Mouse (Mus musculus) MEL (cell line): ENCODE data around the gene Olfr877.

Source experiments
- CHD1 ChIP-seq: IDR thresholded peaks from 2 replicates; pipeline ENCODE4 v1.6.1; 2012; ENCODE audit warnings: low read depth, mild to moderate bottlenecking, inconsistent platforms, low read length, improper control_type of control experiment
- CTCF ChIP-seq, 3 experiments: IDR thresholded peaks in 2 of 3; conservative IDR thresholded peaks in 1 of 3; 2 replicates each; pipeline ENCODE4 v1.5.1; 2011 to 2012; ENCODE audit warnings: low read length in 3 of 3, low read depth in 2 of 3, mild to moderate bottlenecking in 2 of 3, improper control_type of control experiment in 1 of 3, inconsistent platforms in 1 of 3, mixed read lengths in 1 of 3, moderate library complexity in 1 of 3; ENCODE audit not compliant: control insufficient read depth in 1 of 3, insufficient read depth in 1 of 3, poor library complexity in 1 of 3, severe bottlenecking in 1 of 3
- EP300 ChIP-seq, 2 experiments: IDR thresholded peaks; 2 replicates each; pipeline ENCODE4 v1.6.1; 2011; ENCODE audit warnings: improper control_type of control experiment in 2 of 2, low read length in 2 of 2, low read depth in 1 of 2, mild to moderate bottlenecking in 1 of 2
- MAFK ChIP-seq: IDR thresholded peaks from 2 replicates; pipeline ENCODE4 v1.6.1; 2011; ENCODE audit warnings: low read depth, mild to moderate bottlenecking, low read length, improper control_type of control experiment, borderline replicate concordance
- USF2 ChIP-seq, 2 experiments: IDR thresholded peaks; 2 replicates each; pipeline ENCODE4 v1.6.1; 2011 to 2012; ENCODE audit warnings: improper control_type of control experiment in 2 of 2, low read length in 2 of 2, borderline replicate concordance in 1 of 2, inconsistent platforms in 1 of 2, low read depth in 1 of 2, mild to moderate bottlenecking in 1 of 2; ENCODE audit not compliant: insufficient read depth in 1 of 2

DNA sequence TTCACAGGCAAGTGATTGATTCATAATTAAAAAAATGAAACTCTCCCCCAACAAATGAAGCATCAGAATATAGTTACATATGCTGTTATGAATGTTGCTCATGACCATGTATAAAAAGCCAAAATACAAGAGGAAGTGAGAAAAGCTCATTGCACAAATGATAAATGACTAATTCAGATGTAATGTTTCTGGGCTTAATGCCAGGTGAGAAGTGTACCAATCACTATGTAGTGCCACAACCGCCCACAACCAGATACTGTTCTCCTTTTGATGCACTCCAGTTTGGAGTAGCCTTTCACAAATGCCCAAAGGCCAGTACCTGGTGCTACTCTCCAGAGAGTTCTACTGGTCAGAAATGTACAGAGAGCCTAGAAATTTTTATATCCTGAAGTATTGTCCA lies 20.7 kb upstream of the Olfr877 start:
- TF ChIP-seq CHD1 (no peak), CTCF (IDR thresholded peaks at IDR 0.05 in 2 of 3, conservative IDR thresholded peaks at IDR 0.05 in 1 of 3; ENCODE audit: control insufficient read depth in 1 of 3, insufficient read depth in 1 of 3, low read depth in 2 of 3, low read length in 3 of 3, poor library complexity in 1 of 3, severe bottlenecking in 1 of 3) (no peak), MAFK (no peak), USF2 (IDR thresholded peaks at IDR 0.05; ENCODE audit: borderline replicate concordance in 1 of 2, insufficient read depth in 1 of 2, low read depth in 1 of 2, low read length in 2 of 2) (no peak), EP300 (IDR thresholded peaks at IDR 0.05; ENCODE audit: low read depth in 1 of 2, low read length in 2 of 2) (no peak)
